Mouse (Mus musculus): ENCODE measurements around the gene Olfr722.
"Not testable (repeated sequence)": the region's sequence is repeated elsewhere in the genome, so short reads cannot be mapped to it uniquely, and the experiment has no call there.

Gene Olfr722

GRCm38 (mm10) chr14:49901899-49902298 is at the start of gene Olfr722:
TSS of gene Olfr722 (minus strand) at chr14:49901999.
- no peak for DNase-seq (ENCODE audit: low spot score)

DNA sequence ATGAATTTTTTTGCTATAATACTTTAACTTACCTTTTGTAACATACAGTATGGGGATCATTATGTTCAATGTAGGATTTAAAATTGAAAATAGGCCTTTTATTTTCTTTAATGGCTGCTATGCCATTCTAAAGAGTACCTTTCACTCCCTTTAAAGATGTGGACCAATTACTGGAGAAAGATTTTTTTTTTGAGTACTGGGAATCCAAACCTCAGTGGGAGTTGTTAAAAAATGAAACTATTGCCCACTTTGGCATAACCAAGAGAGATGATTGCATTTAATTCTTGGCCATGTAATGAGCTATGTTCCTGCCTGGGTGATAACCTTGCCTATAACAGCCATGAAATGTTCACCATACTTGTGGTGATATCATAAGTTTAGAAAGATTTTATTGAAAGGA is 29.9 kb upstream of the Olfr722 start, which contains the start of gene Olfr723:
Gene Olfr723 (minus strand): TSS at position 101 of the 400 bp plus-strand sequence.
- not testable (repeated sequence) for DNase-seq (ENCODE audit: low spot score)

GRCm38 (mm10) chr14:49860387-49860786 is 41.4 kb downstream of the Olfr722 start:
- DNase-seq (ENCODE audit: low spot score): no peak
